Mouse (Mus musculus): ENCODE data around the gene Grik3. TPM values are rescaled to one million over a fixed set of nuclear protein-coding genes. Genes with fewer than 3 reads are reported as not detected.
"Not testable (repeated sequence)": the region's sequence is repeated elsewhere in the genome, so short reads cannot be mapped to it uniquely, and the experiment has no call there.

The Grik3 gene
- total RNA-seq, 2 experiments from 2014 or later, result 23.4 to 29.3 TPM

GRCm38 (mm10) chr4:125584676-125585075, 94.2 kb downstream of the Grik3 start:
- no peak for DNase-seq (ENCODE audit: low spot score in 2 of 2)

DNA sequence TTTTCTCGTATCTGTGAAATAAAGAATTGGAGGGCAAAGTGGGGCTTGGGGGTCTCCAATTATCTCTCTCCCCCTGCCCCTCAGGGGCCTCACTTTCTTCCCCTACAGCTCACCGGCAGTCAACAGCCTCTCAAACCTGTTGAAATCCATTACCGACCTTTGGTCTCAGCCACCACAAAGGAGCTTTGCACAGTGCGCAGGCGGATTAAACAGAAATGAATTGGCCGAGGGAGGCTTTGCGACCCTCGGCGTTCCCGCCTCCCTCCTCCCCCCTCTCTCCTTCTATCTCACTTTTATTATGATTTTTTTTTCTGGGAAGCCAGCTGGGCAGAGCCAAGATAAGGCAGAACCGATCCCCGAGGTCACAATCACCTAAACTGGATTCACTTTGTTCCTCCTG, 97.1 kb downstream of the Grik3 start:
- DNase-seq (ENCODE audit: low spot score in 2 of 2), result no peak

GRCm38 (mm10) chr4:125590241-125590919, 99.9 kb downstream of the Grik3 start:
- no peak for DNase-seq (ENCODE audit: low spot score in 2 of 2)

- no peak for DNase-seq (ENCODE audit: low spot score in 2 of 2)
Measured at GRCm38 (mm10) chr4:125592663-125593062, 102.2 kb downstream of the Grik3 start.

DNA sequence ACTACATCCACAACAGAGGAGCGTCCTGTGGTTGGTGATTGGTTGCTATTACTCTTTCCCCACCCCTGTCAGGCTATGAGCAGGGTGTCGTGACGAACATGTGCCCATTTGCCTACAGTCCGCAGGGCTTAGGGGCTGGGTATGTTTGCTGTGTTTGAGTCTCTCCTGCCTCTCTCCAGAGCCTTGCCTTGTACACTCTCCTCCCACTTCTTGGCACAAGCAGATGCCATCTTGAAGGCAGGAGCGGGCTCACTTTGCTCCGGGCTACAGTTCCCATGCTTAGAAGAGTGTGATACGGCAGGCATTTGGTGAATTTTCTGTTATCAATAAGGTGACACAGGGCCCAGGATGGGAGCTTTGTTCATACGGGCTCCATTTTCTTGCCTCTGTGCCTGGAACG, 104.5 kb downstream of the Grik3 start:
- DNase-seq (ENCODE audit: low spot score in 2 of 2), result no peak

DNA sequence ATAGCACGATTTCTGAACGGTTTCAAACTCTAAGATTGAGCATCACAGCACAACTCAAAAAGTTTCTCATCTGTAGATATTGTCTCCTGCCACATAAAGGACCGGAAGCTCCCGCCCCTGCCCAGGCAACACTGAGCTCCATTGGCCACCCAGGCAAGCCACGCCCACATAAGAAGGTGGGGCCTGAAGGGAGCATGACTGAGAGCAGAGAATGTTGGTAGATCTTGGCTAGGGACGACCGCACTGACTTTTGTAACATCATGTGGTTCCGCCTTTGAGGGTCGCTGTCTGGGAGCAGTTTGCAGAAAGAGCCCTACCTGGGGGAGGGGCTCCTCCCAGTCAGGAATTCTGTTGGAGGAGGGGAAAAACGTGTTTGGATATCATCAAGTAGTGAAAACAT, 108.2 kb downstream of the Grik3 start:
- no peak for DNase-seq (ENCODE audit: low spot score in 2 of 2)

- DNase-seq (ENCODE audit: low spot score in 2 of 2), result no peak
Measured at GRCm38 (mm10) chr4:125599510-125600005, 109.1 kb downstream of the Grik3 start.

GRCm38 (mm10) chr4:125600642-125601041, 110.1 kb downstream of the Grik3 start:
- no peak for DNase-seq (ENCODE audit: low spot score in 2 of 2)

DNA sequence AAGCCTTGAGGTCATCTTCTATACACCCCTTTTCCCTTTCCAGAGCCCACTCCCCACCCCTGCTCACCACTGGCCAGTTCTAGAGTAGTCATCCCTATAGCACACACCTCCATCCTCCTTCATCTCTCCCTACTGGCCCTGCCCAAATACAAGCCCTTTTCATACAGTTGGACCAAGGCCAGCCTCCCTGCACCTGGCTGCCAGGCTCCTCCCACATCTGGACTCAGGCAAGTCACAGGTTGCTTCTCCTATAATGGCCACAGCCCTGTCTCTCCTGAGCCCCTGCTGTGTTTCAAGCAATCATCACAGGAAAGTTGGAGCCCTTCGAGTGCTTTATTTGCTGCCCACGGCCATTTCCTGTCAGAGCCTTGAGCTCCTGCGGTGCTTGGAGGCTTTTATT, 110.8 kb downstream of the Grik3 start:
- DNase-seq (ENCODE audit: low spot score in 2 of 2), result no peak

- no peak for DNase-seq (ENCODE audit: low spot score in 2 of 2)
Measured at GRCm38 (mm10) chr4:125604494-125604893, 114.0 kb downstream of the Grik3 start.

DNA sequence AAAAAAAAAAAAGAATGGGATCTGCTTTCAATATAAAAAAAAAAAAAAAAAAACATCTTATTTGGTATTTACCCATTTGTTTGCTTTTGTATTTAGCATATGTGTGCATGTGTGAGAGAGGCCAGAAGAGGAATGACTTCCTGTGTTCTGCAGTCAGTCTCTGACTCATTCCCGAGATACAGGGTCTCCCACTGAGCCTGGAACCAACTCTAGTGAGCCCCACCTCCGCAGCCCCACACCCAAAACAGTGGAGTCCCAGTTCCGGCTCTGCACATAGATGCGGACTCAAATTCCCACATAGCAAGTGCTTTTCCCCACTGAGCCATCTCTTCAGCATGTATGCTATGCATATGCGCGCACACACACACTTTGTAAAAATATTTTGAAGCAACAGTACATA, 115.6 kb downstream of the Grik3 start:
- DNase-seq (ENCODE audit: low spot score in 2 of 2), result no peak

- no peak for DNase-seq (ENCODE audit: low spot score in 2 of 2)
Measured at GRCm38 (mm10) chr4:125607397-125608042, 117.0 kb downstream of the Grik3 start.

DNA sequence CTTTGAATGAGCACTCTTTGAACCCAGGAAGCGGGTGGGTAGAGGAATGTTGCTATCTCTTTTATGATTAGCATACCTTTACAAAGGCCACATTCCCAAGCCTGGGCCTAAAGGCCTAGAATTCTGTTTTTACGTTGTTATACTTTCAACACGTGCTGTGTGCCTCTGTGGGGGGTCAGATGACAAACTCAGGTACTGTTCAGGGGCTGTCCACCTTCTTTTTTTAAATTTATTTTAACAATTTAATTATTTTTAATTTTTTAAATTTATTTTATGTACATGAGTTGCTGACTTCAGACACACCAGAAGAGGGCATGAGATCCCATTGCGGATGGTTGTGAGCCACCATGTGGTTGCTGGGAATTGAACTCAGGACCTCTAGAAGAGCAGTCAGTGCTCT, 118.4 kb downstream of the Grik3 start:
- DNase-seq (ENCODE audit: low spot score in 2 of 2), result not testable (repeated sequence)

- DNase-seq (ENCODE audit: low spot score in 2 of 2), result no peak
Measured at GRCm38 (mm10) chr4:125609320-125610306, 119.1 kb downstream of the Grik3 start.

- DNase-seq (ENCODE audit: low spot score in 2 of 2), result no peak
Measured at GRCm38 (mm10) chr4:125617851-125618250, 127.4 kb downstream of the Grik3 start.

DNA sequence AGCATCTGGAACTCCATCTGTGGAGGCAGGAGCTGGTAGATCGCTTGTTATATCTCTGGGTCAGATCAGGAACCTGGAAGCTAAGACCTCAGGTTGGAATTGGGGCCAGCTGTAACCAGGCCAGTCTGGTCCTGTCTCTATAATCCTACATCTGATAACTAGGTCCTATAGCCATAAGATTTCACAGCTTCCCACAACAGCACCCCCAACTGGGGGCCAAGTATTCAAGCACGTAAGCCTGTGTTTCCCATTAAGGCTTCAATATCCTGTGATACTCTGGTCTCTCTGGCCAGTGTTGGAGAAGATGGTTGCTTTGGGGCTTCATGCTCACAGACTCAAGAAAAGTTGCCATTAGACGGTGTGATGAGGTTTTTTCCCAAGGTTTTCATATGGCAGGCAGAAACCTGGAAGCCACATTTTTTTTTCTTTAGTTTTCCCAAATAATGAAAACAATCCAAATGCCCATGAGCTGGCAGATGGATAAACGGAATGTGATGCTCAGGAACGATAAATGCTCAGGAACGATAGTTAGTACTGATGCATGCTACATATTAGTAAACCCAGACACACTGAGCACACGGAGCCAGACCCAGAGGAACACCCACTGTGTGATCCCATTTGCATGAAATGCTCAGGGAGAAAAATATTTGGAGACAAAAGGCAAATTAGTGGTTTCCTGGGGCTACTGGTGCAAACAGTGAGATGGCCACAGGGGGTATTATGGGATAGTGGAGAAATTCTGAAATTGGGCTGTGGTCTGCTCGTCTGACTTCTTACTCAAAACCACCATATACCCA, 128.2 kb downstream of the Grik3 start:
- DNase-seq (ENCODE audit: low spot score in 2 of 2), result no peak

DNA sequence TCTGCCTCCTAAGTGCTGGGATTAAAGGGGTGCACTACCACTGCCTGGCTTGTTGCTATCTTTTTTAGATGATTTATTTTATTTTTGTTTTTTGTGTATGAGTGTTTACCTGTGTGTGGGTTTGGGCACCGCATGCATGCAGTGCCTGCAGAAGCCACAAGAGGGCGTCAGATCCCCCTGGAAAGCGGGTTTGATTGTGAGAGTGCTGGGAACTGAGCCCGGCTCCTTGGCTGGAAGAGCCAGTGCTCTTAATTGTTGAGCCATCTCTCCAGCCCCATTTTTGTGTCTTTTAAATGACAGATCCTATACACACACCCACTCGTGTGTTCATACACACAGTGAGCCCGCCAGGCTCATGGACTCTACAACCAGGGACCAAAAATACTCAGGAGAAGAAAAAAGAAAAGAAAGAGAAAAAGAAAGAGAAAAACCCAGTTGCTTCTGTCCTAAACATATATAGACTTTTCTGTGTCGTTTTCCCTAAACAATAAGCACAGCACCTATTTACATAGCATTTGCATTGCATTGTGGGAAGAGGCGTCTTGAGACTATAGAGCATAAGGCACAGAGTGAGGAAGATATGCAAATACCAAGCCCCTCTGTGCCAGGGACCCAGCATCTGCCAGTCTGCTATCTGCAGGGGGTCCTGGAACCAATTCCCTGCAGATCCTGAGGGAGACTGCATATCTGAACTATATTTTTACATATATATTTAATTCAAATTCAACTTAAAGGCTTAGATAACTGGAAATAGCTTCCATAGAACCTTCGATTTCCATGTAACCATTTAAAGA, 134.6 kb downstream of the Grik3 start:
- no peak for DNase-seq (ENCODE audit: low spot score in 2 of 2)

- peak; percentile 16 to 66 for DNase-seq (ENCODE audit: low spot score in 2 of 2)
Measured at GRCm38 (mm10) chr4:125629544-125629943, 139.0 kb downstream of the Grik3 start.

DNA sequence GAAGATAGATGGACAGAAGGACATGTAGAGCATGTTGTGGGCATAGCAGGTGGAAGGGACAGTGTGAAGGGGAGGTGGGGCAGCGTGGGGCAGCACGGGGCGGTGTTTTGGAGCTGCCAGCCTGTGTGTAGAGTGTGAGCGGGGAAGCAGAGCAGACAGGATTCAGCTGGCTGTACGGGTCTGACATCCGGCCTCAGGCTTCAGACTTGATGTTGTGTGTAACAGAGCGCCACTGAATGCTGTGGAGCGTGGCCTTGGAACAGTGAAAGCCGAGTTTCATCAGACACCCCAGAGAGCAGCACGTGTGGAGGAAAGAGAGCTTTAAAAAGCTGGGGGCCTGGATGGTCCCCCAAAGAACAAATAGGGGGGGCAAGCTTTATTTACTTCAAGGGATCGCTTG, 144.5 kb downstream of the Grik3 start:
- DNase-seq (ENCODE audit: low spot score in 2 of 2), result no peak
